ENCODE assay signal across 22 mouse cellular contexts in genomic region chr6:28074470-28074869, GRCm38 (mm10).
DNase-seq lines count a peak whose midpoint lies in the region; ATAC-seq and TF ChIP-seq lines count a peak whose summit lies in the region.
"Had no signal": no experiment of that assay in that cellular context is flagged by ENCODE, and none has a peak within 500 bp of the region (broad histone marks: within the 10 kb centered on the region; RNA-seq: fewer than 3 reads in every experiment).

No protein-coding gene starts in this region.

- H3K9ac ChIP-seq in kidney, embryonic 14.5 days (ENCODE audit: low read depth, low read length) = no peak overlapping the region
- no peak overlapping the region for H3K9ac ChIP-seq in kidney, embryonic 15.5 days
- H3K9ac ChIP-seq in kidney, embryonic 16.5 days (replicated peaks; ENCODE audit: low read length) = no peak overlapping the region
- H3K9ac ChIP-seq in kidney, postnatal 0 days (ENCODE audit: low read depth, low read length) = no peak overlapping the region

- no peak for TF ChIP-seq CTCF in kidney, postnatal 0 days (IDR thresholded peaks at IDR 0.05; ENCODE audit: low read depth)

- H3K27ac ChIP-seq in kidney, embryonic 14.5 days (ENCODE audit: low read depth, low read length) = no peak overlapping the region
- H3K27ac ChIP-seq in kidney, embryonic 15.5 days = no peak overlapping the region
- H3K27ac ChIP-seq in kidney, embryonic 16.5 days (ENCODE audit: low read length) = no peak overlapping the region
- no peak overlapping the region for H3K27ac ChIP-seq in kidney, postnatal 0 days

- no peaks in the 10 kb centered on the region for H3K36me3 ChIP-seq in kidney, embryonic 14.5 days (ENCODE audit: control insufficient read depth, insufficient read depth, low read length)
- no peaks in the 10 kb centered on the region for H3K36me3 ChIP-seq in kidney, embryonic 15.5 days
- no peaks in the 10 kb centered on the region for H3K36me3 ChIP-seq in kidney, embryonic 16.5 days (ENCODE audit: insufficient read depth, low read length)
- H3K36me3 ChIP-seq in kidney, postnatal 0 days (ENCODE audit: insufficient read depth, low read length) = no peaks in the 10 kb centered on the region
- H3K36me3 ChIP-seq: G1E had no signal

- 48% methylated on average over 3 of the region's 3 CpGs for WGBS in kidney, embryonic 14.5 days
- 42% methylated on average over 3 of the region's 3 CpGs for WGBS in kidney, embryonic 15.5 days
- WGBS in kidney, embryonic 16.5 days = 16% methylated on average over 3 of the region's 3 CpGs
- 45% methylated on average over 3 of the region's 3 CpGs for WGBS in kidney, postnatal 0 days

- no peak overlapping the region for H3K4me2 ChIP-seq in kidney, embryonic 14.5 days (replicated peaks; ENCODE audit: low read depth, low read length)
- no peak overlapping the region for H3K4me2 ChIP-seq in kidney, embryonic 15.5 days
- no peak overlapping the region for H3K4me2 ChIP-seq in kidney, embryonic 16.5 days (replicated peaks; ENCODE audit: low read depth, low read length)
- H3K4me2 ChIP-seq in kidney, postnatal 0 days (ENCODE audit: low read length) = no peak overlapping the region

- no peak overlapping the region for H3K4me3 ChIP-seq in kidney, embryonic 14.5 days (ENCODE audit: low read length)
- H3K4me3 ChIP-seq in kidney, embryonic 15.5 days (replicated peaks) = no peak overlapping the region
- no peak overlapping the region for H3K4me3 ChIP-seq in kidney, embryonic 16.5 days (ENCODE audit: low read length)
- H3K4me3 ChIP-seq in kidney, postnatal 0 days (replicated peaks; ENCODE audit: low read depth, low read length) = no peak overlapping the region

- H3K4me1 ChIP-seq in kidney, embryonic 14.5 days (ENCODE audit: control insufficient read depth, insufficient read depth, low read length) = peaks cover 5% of the 10 kb centered on the region; the same call in 1 of the 2 replicates
- peaks cover 7% of the 10 kb centered on the region for H3K4me1 ChIP-seq in kidney, embryonic 15.5 days
- H3K4me1 ChIP-seq in kidney, embryonic 16.5 days (ENCODE audit: insufficient read depth, low read length) = peaks cover 5% of the 10 kb centered on the region; the same call in 1 of the 2 replicates
- no peaks in the 10 kb centered on the region for H3K4me1 ChIP-seq in kidney, postnatal 0 days (replicated peaks; ENCODE audit: insufficient read depth, low read length)

- ATAC-seq in kidney, embryonic 14.5 days (ENCODE audit: low FRiP score, low TSS enrichment) = peak; percentile 51
- ATAC-seq in kidney, embryonic 15.5 days (replicated peaks; ENCODE audit: low FRiP score) = peak; percentile 59
- ATAC-seq in kidney, embryonic 16.5 days (ENCODE audit: low FRiP score, low TSS enrichment) = peak; percentile 36; the same call in 1 of the 2 replicates
- no peak for ATAC-seq in kidney, postnatal 0 days (replicated peaks; ENCODE audit: low FRiP score, low read depth)
- ATAC-seq: activated CD4-positive, CD25-positive, alpha-beta regulatory T cell, adult 4 months; CD4-positive, CD25-positive, alpha-beta regulatory T cell, adult 4 months; Patski had no signal

- no peaks in the 10 kb centered on the region for H3K9me3 ChIP-seq in kidney, embryonic 14.5 days (ENCODE audit: control insufficient read depth, low read length)
- no peaks in the 10 kb centered on the region for H3K9me3 ChIP-seq in kidney, embryonic 15.5 days (replicated peaks)
- H3K9me3 ChIP-seq in kidney, embryonic 16.5 days (ENCODE audit: low read length) = no peaks in the 10 kb centered on the region
- H3K9me3 ChIP-seq in kidney, postnatal 0 days (replicated peaks; ENCODE audit: low read length) = no peaks in the 10 kb centered on the region
- H3K9me3 ChIP-seq: G1E had no signal

- H3K27me3 ChIP-seq in kidney, embryonic 14.5 days (ENCODE audit: control insufficient read depth, insufficient read depth, low read length) = no peaks in the 10 kb centered on the region
- H3K27me3 ChIP-seq in kidney, embryonic 15.5 days = no peaks in the 10 kb centered on the region
- H3K27me3 ChIP-seq in kidney, embryonic 16.5 days (ENCODE audit: insufficient read depth, low read length) = no peaks in the 10 kb centered on the region
- no peaks in the 10 kb centered on the region for H3K27me3 ChIP-seq in kidney, postnatal 0 days (ENCODE audit: insufficient read depth, low read length)
- H3K27me3 ChIP-seq: CH12.LX had no signal

- no peak for DNase-seq in kidney, adult 18-20 months
- no peak for DNase-seq in kidney, postnatal 25 days
- no peak for DNase-seq in kidney, postnatal 14 days
- peak; percentile 3 for DNase-seq in kidney, postnatal 0 days (ENCODE audit: low spot score)
- DNase-seq in kidney, adult 8-10 months = no peak
- DNase-seq: adrenal gland, adult 2 months; adrenal gland, adult 8-10 months; adrenal gland, postnatal 10 days; adrenal gland, postnatal 14 days; adrenal gland, postnatal 25 days; adrenal gland, postnatal 36 days; B cell, adult 2 months; cerebellum, adult 11 months; cerebellum, adult 11-12 months had no signal
